Mouse (Mus musculus) urinary bladder, adult 18-20 months (tissue): ENCODE data around the gene Kcnmb2.

ENCODE experiments used
- DNase-seq, 2 experiments: peaks; one replicate each; pipeline ENCODE4 v3.0.0; 2022; ENCODE audit warnings: low spot score in 2 of 2, mixed read lengths in 2 of 2

Kcnmb2 gene

GRCm38 (mm10) chr3:31902504-31903330 is at the start of gene Kcnmb2:
Gene Kcnmb2, plus strand, starts transcription at chr3:31902507.
- DNase-seq: no peak

DNA sequence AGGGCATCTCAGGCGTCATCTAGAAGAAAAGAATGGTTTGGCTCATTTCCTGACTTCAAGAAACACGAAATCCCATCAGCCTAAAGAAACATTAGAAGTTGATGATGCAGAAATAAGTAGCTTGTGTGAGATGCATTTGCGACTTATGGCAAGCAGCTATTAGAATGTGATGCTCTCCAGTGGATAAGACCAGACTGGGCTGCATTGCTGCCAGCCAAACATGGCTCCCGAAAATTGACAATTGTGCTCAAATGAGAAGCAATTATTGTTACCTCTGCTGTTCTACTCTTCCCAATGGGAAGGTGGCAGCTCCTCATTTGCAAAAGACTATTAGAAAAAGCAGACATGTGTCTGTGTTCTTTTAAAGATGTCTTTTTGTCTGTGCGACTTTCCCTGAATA is 38.8 kb upstream of the Kcnmb2 start:
- no peak for DNase-seq

DNA sequence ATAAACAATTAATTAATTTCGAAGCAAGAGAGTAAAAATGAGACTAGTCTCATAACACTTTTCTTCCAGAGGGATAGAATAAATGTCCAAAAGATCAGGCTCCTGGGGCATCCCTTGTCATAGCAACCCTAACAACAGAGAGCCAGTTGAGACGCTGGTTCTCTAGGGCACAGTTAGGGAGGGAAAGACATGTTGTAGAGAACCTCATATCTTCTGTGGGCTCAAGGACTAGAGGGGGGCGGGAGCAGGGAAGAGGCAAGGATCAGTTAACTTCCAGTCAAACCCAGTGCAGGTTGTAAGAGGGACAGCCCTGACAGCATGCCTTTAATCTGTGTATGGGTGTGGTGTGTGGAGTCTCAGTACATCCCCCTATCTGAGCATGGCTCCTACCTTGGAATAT is 38.2 kb upstream of the Kcnmb2 start:
- no peak for DNase-seq

- DNase-seq: no peak
Measured at GRCm38 (mm10) chr3:31871461-31871860, 30.8 kb upstream of the Kcnmb2 start.

DNA sequence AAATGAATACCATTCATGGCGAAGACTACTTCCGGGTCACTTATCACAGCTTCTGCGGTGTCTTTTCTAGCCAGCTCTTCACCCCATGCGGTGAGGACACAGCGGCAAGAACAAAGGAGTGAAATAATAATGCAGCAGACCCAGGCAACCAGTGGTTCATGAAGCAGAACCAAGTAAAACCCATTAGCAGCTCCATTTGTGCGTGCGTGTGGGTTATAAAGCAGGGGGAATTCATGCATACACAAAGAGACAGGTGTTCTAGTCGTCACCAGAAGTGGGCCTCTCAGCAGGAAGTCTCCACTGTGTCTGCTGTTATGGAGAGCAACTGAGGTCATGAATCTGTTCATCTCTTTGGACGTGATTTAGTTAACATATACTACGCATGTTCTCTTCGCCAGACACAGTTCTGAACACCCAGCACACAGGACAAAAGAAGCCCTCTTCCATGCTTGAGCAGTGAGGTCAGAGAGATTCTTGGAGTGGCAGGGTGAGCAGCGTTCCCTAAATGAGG is 19.6 kb upstream of the Kcnmb2 start:
- DNase-seq: no peak

DNA sequence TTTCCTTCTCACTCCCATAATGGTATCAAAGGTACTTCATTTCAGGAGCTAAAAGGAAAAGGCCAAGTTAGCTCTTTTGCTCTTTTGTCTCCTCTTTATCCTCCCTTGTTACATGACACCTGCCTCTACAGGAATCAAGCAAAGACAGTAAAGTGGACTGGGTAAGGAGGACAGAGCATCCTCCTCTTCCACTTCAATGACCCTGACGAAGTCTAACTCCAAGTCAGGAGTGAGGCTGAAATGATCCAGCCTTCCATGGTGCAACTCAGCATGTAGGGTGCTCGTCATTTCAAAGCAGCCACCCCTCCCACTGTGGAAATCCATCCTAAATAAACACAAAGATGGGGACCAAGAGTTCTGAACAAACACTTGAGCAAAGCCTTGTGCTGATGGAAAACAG is 9.7 kb upstream of the Kcnmb2 start:
- no peak for DNase-seq

GRCm38 (mm10) chr3:31903506-31903905 is 1.2 kb downstream of the Kcnmb2 start:
- no peak for DNase-seq

- DNase-seq: no peak
Measured at GRCm38 (mm10) chr3:31904156-31904555, 1.8 kb downstream of the Kcnmb2 start.

DNA sequence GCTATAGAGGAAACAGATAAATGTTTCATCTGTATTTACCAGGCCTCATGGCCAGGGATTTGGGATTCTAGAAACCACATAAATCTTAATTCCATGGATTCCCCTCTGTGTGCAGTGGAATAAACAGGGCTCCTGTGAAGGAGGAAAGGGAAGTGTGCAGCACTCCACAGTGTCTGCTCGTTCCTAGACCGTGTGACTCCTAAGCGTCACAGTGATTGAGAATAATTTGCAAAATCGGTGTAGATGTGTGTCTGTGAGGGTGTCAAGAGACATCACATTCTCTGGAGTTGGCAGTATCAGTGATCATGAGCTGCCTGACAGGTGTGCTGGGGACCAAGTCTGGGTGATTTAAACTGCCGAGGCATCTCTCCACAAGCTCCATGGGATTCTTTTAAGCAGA is 8.9 kb downstream of the Kcnmb2 start:
- DNase-seq: no peak

DNA sequence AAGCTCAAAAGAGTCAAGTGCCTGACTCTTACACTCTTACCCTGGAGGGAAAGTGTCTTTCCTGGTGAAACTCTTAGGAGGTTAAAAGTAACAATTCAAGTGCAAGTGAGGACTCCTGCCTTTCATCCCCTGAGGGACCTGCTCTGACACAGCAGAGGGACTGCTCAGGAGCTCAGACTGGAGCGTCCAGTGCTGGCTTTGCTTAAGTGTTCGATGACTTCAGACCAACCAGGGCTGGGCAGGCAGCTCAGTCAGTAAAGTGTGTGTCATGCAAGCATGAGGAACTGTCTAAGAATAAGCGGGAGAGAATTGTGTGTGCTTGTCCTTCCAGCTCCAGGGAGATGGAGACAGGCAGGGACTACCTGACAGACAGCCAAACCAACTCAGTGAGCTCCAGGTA is 9.4 kb downstream of the Kcnmb2 start:
- DNase-seq: no peak

- no peak for DNase-seq
Measured at GRCm38 (mm10) chr3:31928544-31928943, 26.2 kb downstream of the Kcnmb2 start.

GRCm38 (mm10) chr3:31934704-31935103 is 32.4 kb downstream of the Kcnmb2 start:
- no peak for DNase-seq

GRCm38 (mm10) chr3:31941478-31941877 is 39.2 kb downstream of the Kcnmb2 start:
- no peak for DNase-seq

DNA sequence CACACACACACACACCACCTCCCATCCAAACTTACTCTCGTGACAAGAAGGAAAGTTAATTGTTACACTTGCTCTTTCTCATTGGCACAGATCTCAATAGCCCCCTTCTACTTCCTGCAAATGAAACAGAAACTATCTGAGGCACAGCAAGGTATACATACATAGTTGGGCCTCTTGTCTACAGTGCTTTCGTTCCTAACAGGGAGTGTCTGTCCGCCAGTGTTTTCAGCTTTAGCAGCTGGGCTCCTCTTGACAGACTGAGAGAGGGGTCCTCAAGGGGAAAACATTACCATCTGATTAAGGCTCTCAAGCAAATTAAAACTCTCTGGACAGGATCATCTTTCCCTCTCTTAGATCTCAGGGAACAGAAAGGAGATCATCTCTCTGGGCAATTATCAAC is 51.9 kb downstream of the Kcnmb2 start:
- no peak for DNase-seq

DNA sequence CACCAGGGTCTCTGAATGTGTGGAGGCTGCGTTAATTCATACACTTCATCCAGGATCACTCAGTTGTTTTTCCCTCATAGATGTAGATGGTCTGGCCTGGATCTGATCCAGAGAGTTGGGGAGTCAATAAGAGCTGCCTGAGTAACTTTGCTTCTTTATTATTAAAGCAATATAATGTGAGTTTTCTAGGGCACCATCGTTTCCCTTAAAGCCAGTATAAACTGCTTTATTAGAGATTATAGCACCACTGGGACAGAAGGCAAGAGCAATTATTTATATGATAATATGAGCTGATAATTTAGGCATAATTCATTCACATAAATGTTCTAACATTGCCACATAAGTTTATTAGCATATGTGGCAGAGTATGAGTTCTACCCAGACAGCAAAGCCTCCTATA is 52.7 kb downstream of the Kcnmb2 start:
- DNase-seq: no peak

DNA sequence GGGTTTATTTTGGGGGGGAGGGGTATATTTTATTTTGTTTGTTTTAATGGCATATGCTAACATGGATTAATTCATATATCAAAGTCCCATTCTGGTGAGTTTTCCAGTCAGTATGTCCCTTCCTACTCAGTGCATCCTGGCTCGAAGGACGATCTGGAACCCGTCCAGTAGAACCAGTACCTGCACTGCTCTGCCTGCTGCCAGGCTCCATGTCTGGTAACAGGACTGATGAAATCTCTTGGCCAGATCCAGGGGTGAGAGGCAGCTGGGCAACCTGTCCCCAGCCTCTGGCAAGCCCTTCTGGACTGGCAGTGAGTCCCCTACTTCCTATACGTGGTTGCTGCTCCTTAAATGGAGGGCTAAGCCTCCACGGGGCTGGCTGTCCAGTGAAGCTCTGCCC is 57.5 kb downstream of the Kcnmb2 start:
- no peak for DNase-seq

GRCm38 (mm10) chr3:31961175-31961574 is 58.9 kb downstream of the Kcnmb2 start:
- no peak for DNase-seq

DNA sequence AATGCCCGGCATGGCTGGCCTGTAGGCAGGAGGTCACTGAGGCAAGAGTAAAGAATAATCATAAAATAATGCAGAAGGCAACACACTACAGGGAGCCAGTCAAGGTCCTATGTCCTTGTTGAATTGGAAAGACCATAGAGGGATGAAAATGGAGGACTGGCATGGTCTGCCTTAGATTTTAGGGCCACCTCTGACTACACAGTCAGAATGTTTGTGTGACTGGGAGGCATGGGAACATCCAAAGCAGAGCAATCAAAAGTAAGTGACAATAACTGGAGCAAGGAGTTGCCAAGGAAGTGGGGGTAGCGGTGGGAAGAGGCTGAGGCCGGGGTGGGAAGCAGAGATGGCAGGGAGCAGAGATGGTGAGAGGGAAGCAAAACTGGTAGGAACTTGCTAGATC is 60.8 kb downstream of the Kcnmb2 start:
- DNase-seq: no peak

DNA sequence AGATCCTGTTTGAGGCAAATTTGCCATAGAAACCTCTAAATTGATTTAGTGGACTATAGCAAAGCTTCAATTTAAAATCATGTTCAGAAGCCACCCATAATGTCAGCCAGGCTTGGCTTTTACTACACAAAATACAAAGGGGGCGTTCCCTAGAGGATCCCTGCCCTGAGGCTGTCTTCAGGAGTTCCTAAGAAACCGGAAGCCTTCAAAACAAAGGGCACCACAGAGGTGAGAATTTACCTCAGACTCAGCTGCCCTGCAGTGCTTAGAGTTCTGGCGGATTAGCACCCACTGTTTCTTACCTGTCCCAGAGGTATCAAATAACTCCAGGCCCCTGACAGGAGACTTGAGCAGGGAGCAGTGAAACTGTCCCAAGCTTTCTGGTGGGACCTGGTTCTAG is 77.4 kb downstream of the Kcnmb2 start:
- no peak for DNase-seq

GRCm38 (mm10) chr3:31982444-31982843 is 80.1 kb downstream of the Kcnmb2 start:
- DNase-seq: no peak

DNA sequence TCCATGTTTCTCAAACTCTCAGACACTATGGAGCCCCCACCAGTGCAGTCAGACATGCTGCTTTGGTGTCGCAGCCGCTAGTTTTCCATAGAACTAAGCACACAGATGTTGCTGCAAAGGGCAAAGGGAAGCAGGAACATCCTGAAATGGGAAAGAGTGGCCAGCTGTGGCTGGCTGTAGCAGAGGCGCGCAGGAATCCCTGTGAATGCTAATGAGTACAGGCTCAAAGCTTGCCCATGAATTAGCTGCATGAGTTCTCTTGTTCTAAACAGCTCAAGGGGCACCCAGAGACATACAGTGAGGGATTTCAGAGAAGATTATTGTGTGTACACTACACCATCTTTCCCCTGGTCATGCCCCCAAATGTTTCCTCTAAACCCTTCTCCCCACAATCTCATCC is 82.8 kb downstream of the Kcnmb2 start:
- no peak for DNase-seq

DNA sequence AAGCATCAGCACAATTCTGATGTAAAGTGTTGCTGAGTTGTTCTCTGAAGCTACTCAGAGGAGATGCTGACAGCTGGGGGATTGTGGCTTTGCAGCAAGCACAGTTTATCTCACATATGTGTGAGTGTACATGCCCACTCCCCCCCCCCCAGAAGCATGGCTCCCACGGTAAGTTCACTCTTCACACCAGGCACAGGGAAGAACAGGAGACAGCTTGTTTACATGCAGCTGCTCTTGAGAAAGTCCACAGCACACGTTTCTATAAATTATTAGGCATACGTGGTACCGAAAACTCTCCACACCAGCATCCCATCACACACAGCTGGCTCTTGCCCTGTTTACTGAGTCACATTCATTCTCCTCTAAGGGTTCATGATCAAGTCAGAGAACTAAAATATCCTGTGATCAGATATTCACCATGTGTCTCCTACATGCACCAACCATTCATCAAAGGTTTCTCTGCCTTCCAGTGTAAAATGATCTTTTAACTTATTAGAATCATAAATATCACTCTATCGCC is 89.3 kb downstream of the Kcnmb2 start:
- DNase-seq: no peak

- DNase-seq: no peak
Measured at GRCm38 (mm10) chr3:32011566-32011965, 109.3 kb downstream of the Kcnmb2 start.
